Mouse (Mus musculus): ENCODE measurements around the gene Slc9a3r2.

- TF ChIP-seq POLR2A (IDR thresholded peaks at IDR 0.05; ENCODE audit: borderline replicate concordance, extremely low read depth, low read depth, low read length) = no peak
- TF ChIP-seq CTCF (IDR thresholded peaks at IDR 0.05; ENCODE audit: insufficient read depth, low read length) = no peak
Measured at GRCm38 (mm10) chr17:24633831-24634230, 16.3 kb downstream of the Slc9a3r2 start.

All from lung, adult 2 months (tissue).